Mouse (Mus musculus) embryo, embryonic 11 days (tissue): Measurements from ENCODE around the gene Slc25a18.

Source experiments
- DNase-seq: peaks from one replicate; pipeline ENCODE4 v3.0.0-alpha.2; 2015

Gene Slc25a18

GRCm38 (mm10) chr6:120773149-120773628 is at the start of gene Slc25a18:
TSS of gene Slc25a18 (plus strand) at chr6:120773578.
- DNase-seq, result peak; percentile 43

- DNase-seq, result no peak
These were observed 47.4 kb upstream of the Slc25a18 start for GRCm38 (mm10) chr6:120725986-120726385.

GRCm38 (mm10) chr6:120736011-120736410 is 37.4 kb upstream of the Slc25a18 start:
- no peak for DNase-seq

- peak; percentile 60 for DNase-seq
These were observed 36.8 kb upstream of the Slc25a18 start for GRCm38 (mm10) chr6:120736566-120736965.

GRCm38 (mm10) chr6:120743130-120743529 is 30.2 kb upstream of the Slc25a18 start:
- DNase-seq, result no peak

GRCm38 (mm10) chr6:120744266-120744665 is 29.1 kb upstream of the Slc25a18 start:
- no peak for DNase-seq

- no peak for DNase-seq
These were observed 27.0 kb upstream of the Slc25a18 start for GRCm38 (mm10) chr6:120746416-120746815.

GRCm38 (mm10) chr6:120761151-120761550 is 12.2 kb upstream of the Slc25a18 start:
- DNase-seq, result no peak

GRCm38 (mm10) chr6:120769972-120770371 is 3.4 kb upstream of the Slc25a18 start:
- no peak for DNase-seq

GRCm38 (mm10) chr6:120771366-120771765 is 2.0 kb upstream of the Slc25a18 start:
- DNase-seq, result no peak

GRCm38 (mm10) chr6:120772025-120772424 is 1.4 kb upstream of the Slc25a18 start:
- DNase-seq, result no peak

- no peak for DNase-seq
These were observed 385 bp downstream of the Slc25a18 start for GRCm38 (mm10) chr6:120773763-120774162.

GRCm38 (mm10) chr6:120776286-120776685 is 2.9 kb downstream of the Slc25a18 start:
- no peak for DNase-seq

GRCm38 (mm10) chr6:120777533-120777932 is 4.2 kb downstream of the Slc25a18 start:
- DNase-seq, result no peak

GRCm38 (mm10) chr6:120778226-120778625 is 4.8 kb downstream of the Slc25a18 start:
- DNase-seq, result no peak

GRCm38 (mm10) chr6:120782948-120783347 is 9.6 kb downstream of the Slc25a18 start:
- DNase-seq, result no peak

GRCm38 (mm10) chr6:120784351-120784750 is 11.0 kb downstream of the Slc25a18 start:
- peak; percentile 20 for DNase-seq

GRCm38 (mm10) chr6:120788068-120788607 is 14.8 kb downstream of the Slc25a18 start:
- DNase-seq, result no peak

GRCm38 (mm10) chr6:120788904-120789303 is 15.5 kb downstream of the Slc25a18 start:
- peak; percentile 49 for DNase-seq

GRCm38 (mm10) chr6:120790153-120790552 is 16.8 kb downstream of the Slc25a18 start:
- no peak for DNase-seq

GRCm38 (mm10) chr6:120790717-120791116 is 17.3 kb downstream of the Slc25a18 start:
- no peak for DNase-seq

GRCm38 (mm10) chr6:120792947-120793346 is 19.6 kb downstream of the Slc25a18 start:
- no peak for DNase-seq

GRCm38 (mm10) chr6:120795422-120796086 is 22.2 kb downstream of the Slc25a18 start:
- DNase-seq, result no peak

GRCm38 (mm10) chr6:120796111-120796510 is 22.7 kb downstream of the Slc25a18 start:
- DNase-seq, result no peak

GRCm38 (mm10) chr6:120798019-120798418 is 24.6 kb downstream of the Slc25a18 start:
- no peak for DNase-seq
